Mouse (Mus musculus): ENCODE data around the gene Oser1. TPM values are rescaled to one million over a fixed set of nuclear protein-coding genes. Genes with fewer than 3 reads are reported as not detected.
A peak's percentile ranks its signal among the peaks of the same experiment; 100 is the strongest.
"Not testable (repeated sequence)": the region's sequence is repeated elsewhere in the genome, so short reads cannot be mapped to it uniquely, and the experiment has no call there.

Oser1 gene
- total RNA-seq, 2 experiments from 2014 or later, result 16.7 to 18.8 TPM

GRCm38 (mm10) chr2:163447375-163447774 lies 22.9 kb upstream of the Oser1 start:
- no peak for DNase-seq (ENCODE audit: low spot score in 2 of 2)

GRCm38 (mm10) chr2:163444017-163444416 lies 19.5 kb upstream of the Oser1 start:
- DNase-seq (ENCODE audit: low spot score in 2 of 2), result no peak

GRCm38 (mm10) chr2:163443543-163443942 lies 19.0 kb upstream of the Oser1 start:
- no peak for DNase-seq (ENCODE audit: low spot score in 2 of 2)

GRCm38 (mm10) chr2:163439488-163439887 lies 15.0 kb upstream of the Oser1 start:
- DNase-seq (ENCODE audit: low spot score in 2 of 2), result no peak

- DNase-seq (ENCODE audit: low spot score in 2 of 2), result peak; percentile 41 to 43
Measured at GRCm38 (mm10) chr2:163438619-163439451, 14.3 kb upstream of the Oser1 start.

GRCm38 (mm10) chr2:163438246-163438618 lies 13.7 kb upstream of the Oser1 start, which contains the start of gene Gdap1l1:
Gene Gdap1l1 (plus strand): TSS chr2:163438476.
- peak; percentile 71 to 78 for DNase-seq (ENCODE audit: low spot score in 2 of 2)

- no peak for DNase-seq (ENCODE audit: low spot score in 2 of 2)
Measured at GRCm38 (mm10) chr2:163437800-163438199, 13.3 kb upstream of the Oser1 start.

- DNase-seq (ENCODE audit: low spot score in 2 of 2), result no peak
Measured at GRCm38 (mm10) chr2:163433971-163434370, 9.5 kb upstream of the Oser1 start.

GRCm38 (mm10) chr2:163431289-163431688 lies 6.8 kb upstream of the Oser1 start:
- no peak for DNase-seq (ENCODE audit: low spot score in 2 of 2)

GRCm38 (mm10) chr2:163428346-163429011 lies 4.0 kb upstream of the Oser1 start:
- no peak for DNase-seq (ENCODE audit: low spot score in 2 of 2)

GRCm38 (mm10) chr2:163422895-163423660 lies 1.4 kb downstream of the Oser1 start:
- no peak for DNase-seq (ENCODE audit: low spot score in 2 of 2)

- DNase-seq (ENCODE audit: low spot score in 2 of 2), result no peak
Measured at GRCm38 (mm10) chr2:163420366-163420886, 4.1 kb downstream of the Oser1 start.

- DNase-seq (ENCODE audit: low spot score in 2 of 2), result peak; percentile 99
Measured at GRCm38 (mm10) chr2:163419346-163420045, 5.0 kb downstream of the Oser1 start.

- DNase-seq (ENCODE audit: low spot score in 2 of 2), result no peak
Measured at GRCm38 (mm10) chr2:163418841-163419345, 5.6 kb downstream of the Oser1 start.

GRCm38 (mm10) chr2:163417830-163418229 lies 6.7 kb downstream of the Oser1 start:
- DNase-seq (ENCODE audit: low spot score in 2 of 2), result no peak

GRCm38 (mm10) chr2:163417026-163417425 lies 7.5 kb downstream of the Oser1 start:
- no peak for DNase-seq (ENCODE audit: low spot score in 2 of 2)

GRCm38 (mm10) chr2:163412846-163413590 lies 11.5 kb downstream of the Oser1 start:
- DNase-seq (ENCODE audit: low spot score in 2 of 2), result no peak

- peak in 1 of 2 experiments; percentile 20 for DNase-seq (ENCODE audit: low spot score in 2 of 2)
Measured at GRCm38 (mm10) chr2:163412419-163412818, 12.1 kb downstream of the Oser1 start.

- DNase-seq (ENCODE audit: low spot score in 2 of 2), result no peak
Measured at GRCm38 (mm10) chr2:163411840-163412239, 12.7 kb downstream of the Oser1 start.

GRCm38 (mm10) chr2:163411344-163411743 lies 13.2 kb downstream of the Oser1 start:
- not testable (repeated sequence) for DNase-seq (ENCODE audit: low spot score in 2 of 2)

All from layer of hippocampus, postnatal 10 days (tissue).